Mouse (Mus musculus): ENCODE results near the gene Pgap3.

The Pgap3 gene

GRCm38 (mm10) chr11:98400161-98400726 lies at the start of gene Pgap3:
TSS of gene Pgap3 (minus strand) at chr11:98400490.
- DNase-seq (ENCODE audit: low read depth, low spot score) = peak; percentile 95

- DNase-seq (ENCODE audit: low read depth, low spot score) = no peak
Observed at GRCm38 (mm10) chr11:98449419-98449818, 49.1 kb upstream of the Pgap3 start.

GRCm38 (mm10) chr11:98448191-98448790 lies 48.0 kb upstream of the Pgap3 start:
- DNase-seq (ENCODE audit: low read depth, low spot score) = peak; percentile 59

GRCm38 (mm10) chr11:98447475-98447834 lies 47.2 kb upstream of the Pgap3 start:
- peak; percentile 59 for DNase-seq (ENCODE audit: low read depth, low spot score)

GRCm38 (mm10) chr11:98446562-98447474 lies 46.5 kb upstream of the Pgap3 start:
- DNase-seq (ENCODE audit: low read depth, low spot score) = peak; percentile 75

- no peak for DNase-seq (ENCODE audit: low read depth, low spot score)
Observed at GRCm38 (mm10) chr11:98446213-98446561, 45.9 kb upstream of the Pgap3 start, which contains the start of gene Grb7. TSS of gene Grb7 (plus strand) at chr11:98446394.

GRCm38 (mm10) chr11:98445679-98446078 lies 45.4 kb upstream of the Pgap3 start:
- DNase-seq (ENCODE audit: low read depth, low spot score) = no peak

GRCm38 (mm10) chr11:98445238-98445637 lies 44.9 kb upstream of the Pgap3 start:
- no peak for DNase-seq (ENCODE audit: low read depth, low spot score)

- peak; percentile 53 for DNase-seq (ENCODE audit: low read depth, low spot score)
Observed at GRCm38 (mm10) chr11:98443688-98444087, 43.4 kb upstream of the Pgap3 start.

- peak; percentile 97 for DNase-seq (ENCODE audit: low read depth, low spot score)
Observed at GRCm38 (mm10) chr11:98438331-98439158, 38.3 kb upstream of the Pgap3 start, which contains the start of gene Mien1. TSS of gene Mien1 (minus strand) at chr11:98438991.

- no peak for DNase-seq (ENCODE audit: low read depth, low spot score)
Observed at GRCm38 (mm10) chr11:98437441-98437840, 37.2 kb upstream of the Pgap3 start.

GRCm38 (mm10) chr11:98435723-98436122 lies 35.4 kb upstream of the Pgap3 start:
- DNase-seq (ENCODE audit: low read depth, low spot score) = no peak

- no peak for DNase-seq (ENCODE audit: low read depth, low spot score)
Observed at GRCm38 (mm10) chr11:98431743-98432502, 31.6 kb upstream of the Pgap3 start.

GRCm38 (mm10) chr11:98428436-98428835 lies 28.1 kb upstream of the Pgap3 start:
- DNase-seq (ENCODE audit: low read depth, low spot score) = no peak

GRCm38 (mm10) chr11:98426592-98426991 lies 26.3 kb upstream of the Pgap3 start:
- DNase-seq (ENCODE audit: low read depth, low spot score) = no peak

- no peak for DNase-seq (ENCODE audit: low read depth, low spot score)
Observed at GRCm38 (mm10) chr11:98418939-98419547, 18.8 kb upstream of the Pgap3 start.

GRCm38 (mm10) chr11:98418273-98418672 lies 18.0 kb upstream of the Pgap3 start:
- DNase-seq (ENCODE audit: low read depth, low spot score) = no peak

GRCm38 (mm10) chr11:98417074-98417473 lies 16.8 kb upstream of the Pgap3 start:
- DNase-seq (ENCODE audit: low read depth, low spot score) = no peak

GRCm38 (mm10) chr11:98414162-98414561 lies 13.9 kb upstream of the Pgap3 start:
- DNase-seq (ENCODE audit: low read depth, low spot score) = no peak

GRCm38 (mm10) chr11:98413731-98414130 lies 13.4 kb upstream of the Pgap3 start:
- no peak for DNase-seq (ENCODE audit: low read depth, low spot score)
